Mouse (Mus musculus): ENCODE results near the gene Prkaca. TPM values are rescaled to one million over a fixed set of nuclear protein-coding genes. Genes with fewer than 3 reads are reported as not detected.

Prkaca gene
- polyA plus RNA-seq, 1 experiment from 2014 or later = 194 TPM

DNA sequence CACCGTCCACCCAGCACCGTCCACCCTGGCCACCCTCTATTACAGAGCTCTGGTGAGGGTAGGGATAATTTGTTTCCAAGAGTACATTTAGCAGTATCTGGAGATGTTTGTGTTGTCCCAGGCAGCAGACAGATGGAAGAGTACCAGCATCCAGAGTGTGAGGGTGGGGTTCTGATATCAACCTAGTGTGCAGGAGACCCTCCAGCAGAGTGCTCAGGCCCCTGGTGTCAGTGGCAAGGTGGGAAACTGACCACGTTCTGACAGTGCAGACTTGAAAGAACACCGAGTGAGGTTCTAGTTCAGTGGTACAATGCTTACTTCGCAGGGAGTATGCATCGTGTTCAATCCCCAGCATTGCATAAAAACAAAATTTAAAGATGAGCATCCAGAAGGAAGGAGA, 1.1 kb upstream of the Prkaca start:
- ATAC-seq (ENCODE audit: low FRiP score) (no peak), DNase-seq (ENCODE audit: low spot score) (no peak)
- 72% methylated on average over 6 of the region's 6 CpGs for WGBS
- Histone ChIP-seq H3K27me3 (ENCODE audit: control insufficient read depth, insufficient read depth, low read length) (no peaks in the 10 kb centered on the region), H3K9ac (peak overlapping the region; percentile 78), H3K27ac (peak overlapping the region; percentile 83; the same call in 1 of the 2 replicates), H3K4me3 (replicated peaks; ENCODE audit: low read length) (peak overlapping the region; percentile 96), H3K4me1 (replicated peaks; ENCODE audit: control insufficient read depth, insufficient read depth, low read length) (peaks cover 18% of the 10 kb centered on the region), H3K36me3 (replicated peaks; ENCODE audit: control insufficient read depth, insufficient read depth) (no peaks in the 10 kb centered on the region), H3K9me3 (ENCODE audit: control insufficient read depth, low read length) (no peaks in the 10 kb centered on the region), H3K4me2 (replicated peaks) (peak overlapping the region; percentile 80)

DNA sequence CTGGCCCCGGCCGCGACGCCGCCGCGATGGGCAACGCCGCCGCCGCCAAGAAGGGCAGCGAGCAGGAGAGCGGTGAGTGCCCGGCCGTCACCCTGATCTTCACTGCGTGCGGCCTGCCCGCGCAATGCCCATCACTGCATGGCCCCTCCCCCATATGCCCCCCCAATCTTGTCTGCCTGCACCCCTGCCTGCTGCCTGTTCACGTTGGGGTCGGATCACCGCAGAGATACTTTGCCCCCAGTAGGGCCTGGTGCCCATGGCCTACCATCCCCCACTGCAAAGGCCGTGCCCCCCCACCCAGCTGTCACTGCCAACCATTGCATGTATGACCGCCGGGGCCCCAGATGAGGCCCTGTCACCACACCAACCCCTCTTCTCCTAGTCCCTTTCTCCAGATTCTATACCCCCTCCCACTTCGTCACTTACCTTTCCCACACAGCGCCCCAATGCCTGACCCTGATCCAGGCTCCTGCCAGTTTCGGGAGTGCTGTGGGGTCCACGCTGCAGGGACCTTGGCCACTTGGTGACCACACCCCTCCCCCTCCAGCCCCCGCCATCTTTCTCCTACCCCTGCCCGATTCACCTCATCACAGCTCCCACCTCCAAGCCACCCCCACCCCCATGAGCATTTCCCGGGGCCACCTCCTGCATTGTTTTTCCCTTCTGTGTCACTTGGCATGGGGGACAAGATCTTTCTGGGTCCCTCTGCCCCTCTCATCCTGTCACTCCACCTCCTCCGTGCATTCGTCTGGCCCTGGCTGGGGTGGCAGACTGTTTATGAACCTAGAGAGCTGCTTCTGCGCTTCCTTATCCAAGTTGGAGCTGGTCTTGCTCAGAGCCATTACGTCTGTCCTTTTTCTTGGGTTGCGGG, 603 bp downstream of the Prkaca start:
- H3K27ac ChIP-seq = peak overlapping the region; percentile 79
- H3K9ac ChIP-seq = peak overlapping the region; percentile 92
- H3K4me3 ChIP-seq (replicated peaks; ENCODE audit: low read length) = peak overlapping the region; percentile 96
- peak overlapping the region; percentile 96 for H3K4me2 ChIP-seq (replicated peaks)
- ATAC-seq (ENCODE audit: low FRiP score) (peak; percentile 44), DNase-seq (ENCODE audit: low spot score) (peak; percentile 25)
- H3K36me3 ChIP-seq (replicated peaks; ENCODE audit: control insufficient read depth, insufficient read depth) = peaks cover 4% of the 10 kb centered on the region; the same call in 1 of the 2 replicates
- H3K4me1 ChIP-seq (replicated peaks; ENCODE audit: control insufficient read depth, insufficient read depth, low read length) = peaks cover 32% of the 10 kb centered on the region
- H3K9me3 ChIP-seq (ENCODE audit: control insufficient read depth, low read length) = no peaks in the 10 kb centered on the region
- no peaks in the 10 kb centered on the region for H3K27me3 ChIP-seq (ENCODE audit: control insufficient read depth, insufficient read depth, low read length)
- 2% methylated on average over 32 of the region's 37 CpGs for WGBS

DNA sequence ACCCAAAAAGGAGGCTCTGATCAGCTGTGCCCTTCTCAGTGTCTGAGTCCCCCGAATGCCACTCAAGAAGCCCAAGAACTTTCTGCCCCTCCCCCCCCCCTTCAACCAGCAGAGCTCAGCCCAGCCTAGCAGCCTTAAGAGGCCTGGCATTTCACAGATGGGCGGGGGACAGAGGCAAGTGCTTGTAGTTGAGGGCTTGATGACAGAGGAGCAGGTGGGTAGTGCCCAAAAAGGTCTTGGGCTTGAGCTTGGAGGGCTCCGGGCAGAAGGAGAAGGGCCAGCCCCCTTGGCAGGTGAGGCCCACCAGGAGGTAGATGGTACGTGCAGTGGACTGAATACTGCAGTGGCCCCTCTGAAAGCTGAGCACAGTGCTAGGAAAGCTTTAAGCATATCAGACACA, 1.7 kb downstream of the Prkaca start:
- peaks cover 32% of the 10 kb centered on the region for H3K4me1 ChIP-seq (replicated peaks; ENCODE audit: control insufficient read depth, insufficient read depth, low read length)
- ATAC-seq (ENCODE audit: low FRiP score) = no peak

DNA sequence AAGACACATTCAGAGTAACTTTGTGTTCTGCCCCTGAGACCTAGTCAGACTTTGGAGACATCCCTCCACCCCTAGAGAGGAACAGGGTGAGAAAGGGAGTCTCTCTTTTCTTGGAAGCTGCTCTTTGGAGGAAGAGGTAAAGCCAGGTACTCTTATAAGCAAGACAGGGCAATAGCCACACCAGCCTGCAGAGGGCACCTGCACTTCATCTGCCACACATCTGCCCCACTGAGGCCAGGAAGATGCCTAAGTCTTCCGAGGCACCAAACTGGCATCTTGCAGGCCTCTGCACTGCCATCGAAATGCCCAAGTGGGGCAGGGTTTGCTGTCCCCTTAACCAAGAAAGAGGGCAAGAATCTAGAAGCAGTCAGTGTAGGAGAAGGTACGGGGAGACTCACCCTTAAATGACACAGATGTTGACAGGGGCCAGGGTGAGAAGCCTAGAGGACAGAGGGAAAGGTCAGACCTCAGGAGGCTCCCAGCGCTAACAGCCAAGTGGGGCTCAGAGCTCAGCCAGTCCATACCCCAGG, 3.4 kb downstream of the Prkaca start:
- H3K27ac ChIP-seq = no peak overlapping the region
- no peak for DNase-seq (ENCODE audit: low spot score)
- peaks cover 13% of the 10 kb centered on the region for H3K36me3 ChIP-seq (replicated peaks; ENCODE audit: control insufficient read depth, insufficient read depth)
- H3K4me1 ChIP-seq (replicated peaks; ENCODE audit: control insufficient read depth, insufficient read depth, low read length) = peaks cover 32% of the 10 kb centered on the region
- no peak overlapping the region for H3K4me2 ChIP-seq (replicated peaks)
- ATAC-seq (ENCODE audit: low FRiP score) = no peak
- no peak overlapping the region for H3K4me3 ChIP-seq (replicated peaks; ENCODE audit: low read length)
- WGBS = 87% methylated on average over 4 of the region's 4 CpGs
- H3K9ac ChIP-seq = no peak overlapping the region
- H3K27me3 ChIP-seq (ENCODE audit: control insufficient read depth, insufficient read depth, low read length) = no peaks in the 10 kb centered on the region
- no peaks in the 10 kb centered on the region for H3K9me3 ChIP-seq (ENCODE audit: control insufficient read depth, low read length)

More for the DNA sequence above, 1.7 kb downstream of the Prkaca start:
- H3K27me3 ChIP-seq (ENCODE audit: control insufficient read depth, insufficient read depth, low read length) = no peaks in the 10 kb centered on the region
- no peak for DNase-seq (ENCODE audit: low spot score)
- H3K27ac ChIP-seq = no peak overlapping the region
- peak overlapping the region; percentile 96 for H3K4me2 ChIP-seq (replicated peaks)
- H3K9ac ChIP-seq = 0 out of 2 replicates have a peak overlapping the region, but pooled peaks have one; percentile 92
- 0 out of 2 replicates have a peak overlapping the region, but pooled peaks have one; percentile 96 for H3K4me3 ChIP-seq (replicated peaks; ENCODE audit: low read length)
- 75% methylated on average over 4 of the region's 4 CpGs for WGBS
- H3K9me3 ChIP-seq (ENCODE audit: control insufficient read depth, low read length) = no peaks in the 10 kb centered on the region
- peaks cover 4% of the 10 kb centered on the region; the same call in 1 of the 2 replicates for H3K36me3 ChIP-seq (replicated peaks; ENCODE audit: control insufficient read depth, insufficient read depth)

DNA sequence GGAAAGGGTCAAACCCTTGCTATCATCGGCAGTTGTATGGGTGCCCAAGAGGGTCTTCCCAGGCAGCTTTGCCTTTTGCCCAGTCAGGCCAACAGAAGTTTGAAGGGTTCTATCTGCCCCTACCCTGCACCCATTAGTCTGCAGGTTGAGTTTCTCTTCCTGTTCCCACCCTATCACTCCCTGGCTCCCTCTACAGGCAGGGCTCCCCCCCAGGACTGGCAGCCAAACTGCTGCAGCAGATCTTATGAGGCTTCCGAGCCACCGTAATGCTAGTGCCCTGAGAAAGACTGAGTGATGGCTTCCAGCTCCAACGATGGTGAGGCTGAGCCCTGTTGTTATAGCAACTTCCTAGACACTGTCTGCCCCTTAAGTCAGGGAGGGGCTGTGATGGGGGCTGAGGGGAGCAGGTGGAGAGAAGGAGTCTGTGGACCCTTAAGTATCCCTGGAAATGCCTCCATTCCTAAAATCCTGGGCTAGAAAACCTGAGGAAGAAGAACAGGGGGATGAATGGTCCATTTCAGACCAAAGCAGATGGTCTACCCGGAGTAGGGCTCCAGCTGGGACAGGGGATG, 4.1 kb downstream of the Prkaca start:
- no peak overlapping the region for H3K9ac ChIP-seq
- H3K27me3 ChIP-seq (ENCODE audit: control insufficient read depth, insufficient read depth, low read length) = no peaks in the 10 kb centered on the region
- no peaks in the 10 kb centered on the region for H3K9me3 ChIP-seq (ENCODE audit: control insufficient read depth, low read length)
- H3K36me3 ChIP-seq (replicated peaks; ENCODE audit: control insufficient read depth, insufficient read depth) = peaks cover 20% of the 10 kb centered on the region
- H3K4me2 ChIP-seq (replicated peaks) = no peak overlapping the region
- peaks cover 29% of the 10 kb centered on the region for H3K4me1 ChIP-seq (replicated peaks; ENCODE audit: control insufficient read depth, insufficient read depth, low read length)
- 85% methylated on average over 5 of the region's 5 CpGs for WGBS
- no peak overlapping the region for H3K27ac ChIP-seq
- ATAC-seq (ENCODE audit: low FRiP score) = no peak
- DNase-seq (ENCODE audit: low spot score) = no peak
- no peak overlapping the region for H3K4me3 ChIP-seq (replicated peaks; ENCODE audit: low read length)

DNA sequence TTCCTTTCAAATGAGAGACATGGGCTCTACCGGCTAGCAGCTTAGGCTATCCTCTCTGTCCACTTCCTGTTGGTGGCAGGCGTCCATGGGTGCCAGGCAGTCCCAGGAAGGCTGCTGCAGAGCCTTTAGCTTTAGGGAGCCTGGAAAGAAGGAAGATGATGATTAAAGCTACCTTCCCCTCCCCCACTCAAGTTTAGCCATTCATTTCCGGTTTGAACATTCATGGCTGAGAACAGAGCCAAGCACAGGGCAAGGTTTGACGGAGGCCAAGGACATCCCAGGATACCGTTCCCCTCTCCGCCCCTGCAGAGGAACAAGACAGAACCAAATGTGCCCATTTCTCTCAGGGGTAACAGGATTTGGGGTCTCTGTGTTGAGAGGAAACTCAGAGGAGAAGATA, 4.9 kb downstream of the Prkaca start:
- WGBS = 66% methylated on average over 6 of the region's 6 CpGs

DNA sequence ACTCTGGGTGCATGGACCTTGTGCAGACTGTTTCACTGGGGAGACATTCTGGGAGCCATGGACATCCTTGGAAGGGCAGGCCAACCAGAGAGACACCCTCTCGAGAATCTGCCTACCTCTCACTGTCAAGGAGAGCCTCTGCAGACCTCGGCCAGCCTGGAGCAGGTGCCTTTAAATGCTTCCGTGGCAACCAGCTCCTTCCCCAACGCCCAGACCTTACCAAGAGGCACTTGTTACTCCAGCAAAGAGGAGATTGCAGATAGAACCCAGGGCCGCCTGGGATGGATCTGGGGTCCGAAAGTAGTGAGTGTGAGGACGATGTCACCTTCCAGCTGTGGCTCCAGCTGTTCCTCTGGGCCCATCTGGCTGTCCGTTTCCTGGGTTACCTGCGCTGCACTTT, 5.4 kb downstream of the Prkaca start:
- Histone ChIP-seq H3K4me2 (replicated peaks) (no peak overlapping the region), H3K4me1 (replicated peaks; ENCODE audit: control insufficient read depth, insufficient read depth, low read length) (peaks cover 27% of the 10 kb centered on the region)
- 73% methylated on average over 9 of the region's 9 CpGs for WGBS

More for the DNA sequence above, 4.9 kb downstream of the Prkaca start:
- Histone ChIP-seq H3K4me3 (replicated peaks; ENCODE audit: low read length) (no peak overlapping the region), H3K36me3 (replicated peaks; ENCODE audit: control insufficient read depth, insufficient read depth) (peaks cover 28% of the 10 kb centered on the region), H3K27ac (no peak overlapping the region), H3K9me3 (ENCODE audit: control insufficient read depth, low read length) (no peaks in the 10 kb centered on the region), H3K27me3 (ENCODE audit: control insufficient read depth, insufficient read depth, low read length) (no peaks in the 10 kb centered on the region), H3K4me1 (replicated peaks; ENCODE audit: control insufficient read depth, insufficient read depth, low read length) (peaks cover 27% of the 10 kb centered on the region), H3K9ac (no peak overlapping the region), H3K4me2 (replicated peaks) (no peak overlapping the region)
- DNase-seq (ENCODE audit: low spot score) (no peak), ATAC-seq (ENCODE audit: low FRiP score) (no peak)

DNA sequence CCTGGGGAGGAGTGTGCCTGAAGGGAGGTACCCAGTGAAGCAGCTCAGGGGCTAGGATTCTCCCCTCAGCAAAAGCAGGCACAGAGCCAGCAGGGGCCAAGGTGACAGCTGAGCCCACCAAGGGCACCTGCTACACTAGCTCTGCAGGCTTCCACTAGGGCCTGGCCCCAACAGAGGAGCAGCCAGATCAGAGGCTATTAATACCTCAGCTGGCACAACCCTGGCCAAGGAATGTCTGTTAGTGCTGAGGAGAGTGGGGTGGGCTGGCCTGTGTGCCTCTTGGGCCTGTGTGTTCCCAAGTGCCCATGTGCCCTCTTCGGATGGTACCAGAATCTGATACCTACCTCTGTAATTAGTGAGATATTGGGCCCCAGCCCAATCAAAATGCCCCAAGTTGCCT, 7.5 kb downstream of the Prkaca start:
- no peak overlapping the region for H3K4me2 ChIP-seq (replicated peaks)
- no peaks in the 10 kb centered on the region for H3K27me3 ChIP-seq (ENCODE audit: control insufficient read depth, insufficient read depth, low read length)
- DNase-seq (ENCODE audit: low spot score) (no peak), ATAC-seq (ENCODE audit: low FRiP score) (no peak)
- H3K4me1 ChIP-seq (replicated peaks; ENCODE audit: control insufficient read depth, insufficient read depth, low read length) = peaks cover 15% of the 10 kb centered on the region; the same call in 1 of the 2 replicates
- H3K9ac ChIP-seq = no peak overlapping the region
- no peaks in the 10 kb centered on the region for H3K9me3 ChIP-seq (ENCODE audit: control insufficient read depth, low read length)
- H3K36me3 ChIP-seq (replicated peaks; ENCODE audit: control insufficient read depth, insufficient read depth) = peaks cover 52% of the 10 kb centered on the region
- H3K4me3 ChIP-seq (replicated peaks; ENCODE audit: low read length) = no peak overlapping the region
- WGBS = 67% methylated on average over 1 of the region's 1 CpGs
- no peak overlapping the region for H3K27ac ChIP-seq

More for the DNA sequence above, 5.4 kb downstream of the Prkaca start:
- DNase-seq (ENCODE audit: low spot score) (no peak), ATAC-seq (ENCODE audit: low FRiP score) (no peak)
- no peaks in the 10 kb centered on the region for H3K27me3 ChIP-seq (ENCODE audit: control insufficient read depth, insufficient read depth, low read length)
- H3K9me3 ChIP-seq (ENCODE audit: control insufficient read depth, low read length) = no peaks in the 10 kb centered on the region
- peaks cover 33% of the 10 kb centered on the region for H3K36me3 ChIP-seq (replicated peaks; ENCODE audit: control insufficient read depth, insufficient read depth)
- no peak overlapping the region for H3K9ac ChIP-seq
- H3K4me3 ChIP-seq (replicated peaks; ENCODE audit: low read length) = no peak overlapping the region
- no peak overlapping the region for H3K27ac ChIP-seq

DNA sequence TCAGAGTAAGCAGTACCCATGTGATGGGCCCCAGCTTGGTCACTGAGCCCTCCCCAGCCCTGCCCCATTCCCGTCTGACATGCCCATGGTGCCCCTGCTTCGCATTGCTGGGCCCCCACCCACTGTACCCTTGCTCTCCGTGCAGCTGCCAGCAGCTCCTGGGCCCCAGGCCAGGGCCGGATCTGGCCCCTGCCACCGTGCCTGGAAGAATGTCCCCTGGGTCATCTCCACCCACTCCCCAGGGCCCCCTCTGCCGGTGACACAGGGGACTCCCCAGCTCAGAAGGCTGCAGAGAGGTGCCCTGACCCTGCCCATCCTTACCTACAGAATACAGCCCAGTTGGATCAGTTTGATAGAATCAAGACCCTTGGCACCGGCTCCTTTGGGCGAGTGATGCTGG, 8.1 kb downstream of the Prkaca start:
- Histone ChIP-seq H3K9ac (no peak overlapping the region), H3K27ac (no peak overlapping the region), H3K27me3 (ENCODE audit: control insufficient read depth, insufficient read depth, low read length) (no peaks in the 10 kb centered on the region), H3K4me3 (replicated peaks; ENCODE audit: low read length) (no peak overlapping the region), H3K4me2 (replicated peaks) (no peak overlapping the region), H3K36me3 (replicated peaks; ENCODE audit: control insufficient read depth, insufficient read depth) (peaks cover 57% of the 10 kb centered on the region), H3K4me1 (replicated peaks; ENCODE audit: control insufficient read depth, insufficient read depth, low read length) (peaks cover 15% of the 10 kb centered on the region; the same call in 1 of the 2 replicates), H3K9me3 (ENCODE audit: control insufficient read depth, low read length) (no peaks in the 10 kb centered on the region)
- ATAC-seq (ENCODE audit: low FRiP score) (no peak), DNase-seq (ENCODE audit: low spot score) (no peak)
- WGBS = 87% methylated on average over 8 of the region's 8 CpGs

All from hindbrain, embryonic 14.5 days (tissue).